Comparison of ENCODE assay signal across 12 mouse cellular contexts in genomic region chr4:135047771-135048170, GRCm38 (mm10).
DNase-seq lines count a peak whose midpoint lies in the region; ATAC-seq and TF ChIP-seq lines count a peak whose summit lies in the region.
"Had no signal": no experiment of that assay in that cellular context is flagged by ENCODE, and none has a peak within 500 bp of the region (broad histone marks: within the 10 kb centered on the region; RNA-seq: fewer than 3 reads in every experiment).

No protein-coding gene starts in this region.

- H3K36me3 ChIP-seq in heart, postnatal 0 days (replicated peaks; ENCODE audit: control insufficient read depth, insufficient read depth, low read length), result no peaks in the 10 kb centered on the region
- no peaks in the 10 kb centered on the region for H3K36me3 ChIP-seq in heart, embryonic 11.5 days (ENCODE audit: control insufficient read depth, insufficient read depth, low read length)
- H3K36me3 ChIP-seq: forebrain, embryonic 12.5 days; heart, embryonic 13.5 days had no signal

- H3K4me3 ChIP-seq in heart, postnatal 0 days (ENCODE audit: low read depth, low read length), result no peak overlapping the region
- H3K4me3 ChIP-seq in heart, embryonic 11.5 days (ENCODE audit: low read depth, low read length), result no peak overlapping the region
- H3K4me3 ChIP-seq: forebrain, embryonic 12.5 days; heart, embryonic 13.5 days had no signal

- 54% methylated on average over 5 of the region's 5 CpGs for WGBS in heart, postnatal 0 days
- WGBS in heart, embryonic 11.5 days (ENCODE audit: insufficient replicate concordance), result 71% methylated on average over 5 of the region's 5 CpGs

- H3K27ac ChIP-seq in heart, postnatal 0 days (ENCODE audit: low read depth), result no peak overlapping the region
- H3K27ac ChIP-seq in heart, embryonic 11.5 days (ENCODE audit: low read depth, low read length), result no peak overlapping the region
- H3K27ac ChIP-seq: forebrain, embryonic 12.5 days; heart, embryonic 13.5 days had no signal

- no peaks in the 10 kb centered on the region for H3K4me1 ChIP-seq in heart, postnatal 0 days (ENCODE audit: control insufficient read depth, insufficient read depth)
- no peaks in the 10 kb centered on the region for H3K4me1 ChIP-seq in heart, embryonic 11.5 days (ENCODE audit: control insufficient read depth, insufficient read depth, low read length)
- H3K4me1 ChIP-seq: forebrain, embryonic 12.5 days had no signal

- TF ChIP-seq CTCF in heart, postnatal 0 days (IDR thresholded peaks at IDR 0.05; ENCODE audit: low read depth), result no peak

- H3K9ac ChIP-seq in heart, postnatal 0 days (replicated peaks; ENCODE audit: low read depth, low read length), result no peak overlapping the region
- H3K9ac ChIP-seq in heart, embryonic 11.5 days (ENCODE audit: low read depth, low read length), result no peak overlapping the region
- H3K9ac ChIP-seq: forebrain, embryonic 12.5 days; heart, embryonic 13.5 days had no signal

- TF ChIP-seq EP300 in heart, postnatal 0 days (IDR thresholded peaks at IDR 0.05; ENCODE audit: low read depth), result no peak

- H3K9me3 ChIP-seq in heart, postnatal 0 days (replicated peaks; ENCODE audit: control insufficient read depth, low read length), result no peaks in the 10 kb centered on the region
- H3K9me3 ChIP-seq in heart, embryonic 11.5 days (replicated peaks; ENCODE audit: control insufficient read depth, low read length), result 0 out of 2 replicates have a peak, but pooled peaks cover under 1% of the 10 kb centered on the region
- H3K9me3 ChIP-seq: forebrain, embryonic 12.5 days; heart, embryonic 13.5 days had no signal

- ATAC-seq in heart, postnatal 0 days (ENCODE audit: insufficient read depth, low read depth), result peak; percentile 64
- ATAC-seq in heart, embryonic 11.5 days (replicated peaks; ENCODE audit: insufficient number of reproducible peaks, low FRiP score, low TSS enrichment), result no peak

- DNase-seq in heart, postnatal 0 days (ENCODE audit: low spot score), result peak; percentile 62
- DNase-seq in retina, postnatal 1 day, result peak; percentile 47
- no peak for DNase-seq in retina, embryonic 14.5 days (ENCODE audit: low spot score)
- DNase-seq in gastrocnemius, postnatal 4 days (ENCODE audit: low spot score in 2 of 2), result peak; percentile 58 to 79
- DNase-seq in lung, postnatal 10 days, result peak; percentile 85
- DNase-seq in thymus, postnatal 4 days, result no peak
- no peak for DNase-seq in left cerebral cortex, adult 11 months (ENCODE audit: low spot score)
- DNase-seq: cerebellum, adult 2 months; right cerebral cortex, postnatal 4 days had no signal

- no peaks in the 10 kb centered on the region for H3K27me3 ChIP-seq in heart, postnatal 0 days (ENCODE audit: control insufficient read depth, insufficient read depth, low read length)
- 0 out of 2 replicates have a peak, but pooled peaks cover 3% of the 10 kb centered on the region for H3K27me3 ChIP-seq in heart, embryonic 11.5 days (ENCODE audit: control insufficient read depth, insufficient read depth, low read length)
- H3K27me3 ChIP-seq: forebrain, embryonic 12.5 days had no signal

- no peak overlapping the region for H3K4me2 ChIP-seq in heart, postnatal 0 days (ENCODE audit: low read depth, low read length)
- H3K4me2 ChIP-seq in heart, embryonic 11.5 days, result no peak overlapping the region
- H3K4me2 ChIP-seq: forebrain, embryonic 12.5 days; heart, embryonic 13.5 days had no signal

Comparison
In these comparisons a context has a peak if more than half of its experiments do, and no peak if none do; other contexts are left out.
1. DNase-seq: peak in heart, postnatal 0 days (single experiment), retina, postnatal 1 day (single experiment), gastrocnemius, postnatal 4 days (2 of 2) and lung, postnatal 10 days (single experiment); none in retina, embryonic 14.5 days (single experiment), thymus, postnatal 4 days (single experiment) and left cerebral cortex, adult 11 months (single experiment).